Mouse (Mus musculus): ENCODE measurements around the gene Tgif2. TPM values are rescaled to one million over a fixed set of nuclear protein-coding genes. Genes with fewer than 3 reads are reported as not detected.

The Tgif2 gene
- polyA plus RNA-seq, 1 experiment from 2014 or later: 18.9 TPM

DNA sequence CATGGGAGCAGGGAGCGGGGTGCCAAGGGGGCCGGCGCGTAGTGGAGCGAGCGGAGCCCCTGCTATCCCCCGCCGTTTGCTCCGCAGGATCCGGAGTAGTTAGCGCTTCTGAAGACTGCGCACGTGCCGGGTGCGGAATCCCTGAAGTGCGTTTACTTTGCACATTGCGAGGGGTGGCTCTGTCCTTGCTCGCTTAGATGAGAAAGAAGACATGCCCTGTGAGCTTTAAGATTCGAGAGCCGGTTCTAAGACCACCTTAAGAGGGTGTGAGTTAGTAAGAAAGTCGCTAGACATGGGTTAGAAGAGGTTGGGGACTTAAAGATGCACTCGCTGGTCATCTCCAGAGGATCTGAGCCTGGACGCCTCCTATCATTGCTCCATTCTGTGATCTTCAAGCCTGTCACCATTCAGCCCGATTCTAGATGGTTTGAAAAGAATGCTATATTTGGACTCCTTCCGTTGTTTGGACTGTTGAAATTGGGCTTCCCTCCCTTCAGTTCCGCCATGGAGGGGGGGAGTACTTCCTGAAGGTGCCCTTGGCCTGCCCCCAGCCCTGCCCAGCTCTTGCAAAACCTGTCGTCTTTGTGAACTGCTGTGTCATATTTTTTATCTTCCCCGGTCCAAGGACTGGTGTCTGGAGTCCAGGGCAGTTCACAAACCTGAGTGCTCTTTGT, 23.8 kb downstream of the Tgif2 start:
- H3K9ac ChIP-seq: peak overlapping the region; percentile 83
- peak overlapping the region; percentile 86 for H3K4me2 ChIP-seq (replicated peaks)
- 4% methylated on average over 28 of the region's 28 CpGs for WGBS
- H3K9me3 ChIP-seq (ENCODE audit: control insufficient read depth, low read length): no peaks in the 10 kb centered on the region
- peaks cover 39% of the 10 kb centered on the region for H3K36me3 ChIP-seq (replicated peaks; ENCODE audit: control insufficient read depth, insufficient read depth)
- ATAC-seq (ENCODE audit: low FRiP score) (no peak; the same call in 1 of the 2 replicates), DNase-seq (ENCODE audit: low spot score) (no peak)
- H3K4me1 ChIP-seq (replicated peaks; ENCODE audit: control insufficient read depth, insufficient read depth, low read length): peaks cover 22% of the 10 kb centered on the region
- H3K27me3 ChIP-seq (ENCODE audit: control insufficient read depth, insufficient read depth, low read length): no peaks in the 10 kb centered on the region
- H3K27ac ChIP-seq: peak overlapping the region; percentile 90
- peak overlapping the region; percentile 66 for H3K4me3 ChIP-seq (replicated peaks; ENCODE audit: low read length)

- Histone ChIP-seq H3K9me3 (ENCODE audit: control insufficient read depth, low read length) (no peaks in the 10 kb centered on the region), H3K9ac (peak overlapping the region; percentile 83; the same call in 1 of the 2 replicates), H3K4me1 (replicated peaks; ENCODE audit: control insufficient read depth, insufficient read depth, low read length) (peaks cover 22% of the 10 kb centered on the region), H3K27me3 (ENCODE audit: control insufficient read depth, insufficient read depth, low read length) (no peaks in the 10 kb centered on the region), H3K4me2 (replicated peaks) (peak overlapping the region; percentile 86), H3K27ac (no peak overlapping the region), H3K4me3 (replicated peaks; ENCODE audit: low read length) (no peak overlapping the region), H3K36me3 (replicated peaks; ENCODE audit: control insufficient read depth, insufficient read depth) (peaks cover 44% of the 10 kb centered on the region)
- ATAC-seq (ENCODE audit: low FRiP score) (no peak), DNase-seq (ENCODE audit: low spot score) (no peak)
- 74% methylated on average over 3 of the region's 3 CpGs for WGBS
These were observed 24.7 kb downstream of the Tgif2 start for GRCm38 (mm10) chr2:156864481-156864880.

DNA sequence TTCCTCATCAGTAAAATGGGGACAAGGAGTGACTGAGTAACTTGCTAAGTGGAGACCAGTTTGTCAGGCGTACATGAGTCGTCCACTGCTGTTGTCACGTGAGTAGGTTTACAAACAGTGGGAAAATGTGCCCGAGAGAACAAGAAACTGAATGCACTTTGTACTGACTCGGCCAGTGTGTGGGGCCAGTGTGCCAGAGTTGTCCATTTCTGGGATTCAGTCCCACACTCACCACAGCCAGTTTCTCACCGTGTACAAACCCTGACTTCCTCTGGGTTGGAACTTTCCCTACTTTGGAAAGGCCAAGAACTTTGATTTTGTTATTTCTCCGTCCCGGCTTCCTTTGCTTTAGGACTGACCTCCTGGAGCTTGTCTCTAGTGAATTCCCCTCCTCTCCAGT, 29.2 kb downstream of the Tgif2 start:
- no peak overlapping the region for H3K9ac ChIP-seq
- no peaks in the 10 kb centered on the region for H3K9me3 ChIP-seq (ENCODE audit: control insufficient read depth, low read length)
- 87% methylated on average over 8 of the region's 8 CpGs for WGBS
- H3K4me3 ChIP-seq (replicated peaks; ENCODE audit: low read length): no peak overlapping the region
- DNase-seq (ENCODE audit: low spot score) (no peak), ATAC-seq (ENCODE audit: low FRiP score) (no peak)
- H3K27ac ChIP-seq: no peak overlapping the region
- peaks cover 8% of the 10 kb centered on the region for H3K4me1 ChIP-seq (replicated peaks; ENCODE audit: control insufficient read depth, insufficient read depth, low read length)
- H3K27me3 ChIP-seq (ENCODE audit: control insufficient read depth, insufficient read depth, low read length): no peaks in the 10 kb centered on the region
- no peak overlapping the region for H3K4me2 ChIP-seq (replicated peaks)
- H3K36me3 ChIP-seq (replicated peaks; ENCODE audit: control insufficient read depth, insufficient read depth): peaks cover 84% of the 10 kb centered on the region

DNA sequence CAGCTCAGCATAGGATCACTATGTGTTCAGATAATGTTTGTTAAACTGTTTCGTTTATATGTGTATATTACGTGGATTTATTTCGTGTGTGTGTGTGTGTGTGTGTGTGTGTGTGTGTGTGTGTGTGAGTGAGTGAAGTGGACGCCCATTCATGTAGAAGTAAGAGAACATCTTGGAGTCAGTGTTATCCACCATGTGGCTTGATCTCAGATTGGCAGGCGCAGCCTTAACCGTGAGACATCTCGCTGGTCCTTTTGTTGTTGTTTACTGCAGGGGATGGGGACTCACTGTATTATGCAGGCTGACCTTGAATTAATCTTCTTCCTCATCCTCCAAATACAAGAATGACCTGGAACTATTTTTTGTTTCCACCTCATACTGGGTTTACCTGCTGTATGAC, 29.7 kb downstream of the Tgif2 start:
- H3K9me3 ChIP-seq (ENCODE audit: control insufficient read depth, low read length): no peaks in the 10 kb centered on the region
- H3K4me3 ChIP-seq (replicated peaks; ENCODE audit: low read length): no peak overlapping the region
- no peaks in the 10 kb centered on the region for H3K27me3 ChIP-seq (ENCODE audit: control insufficient read depth, insufficient read depth, low read length)
- H3K36me3 ChIP-seq (replicated peaks; ENCODE audit: control insufficient read depth, insufficient read depth): peaks cover 90% of the 10 kb centered on the region
- no peak overlapping the region for H3K4me2 ChIP-seq (replicated peaks)
- H3K9ac ChIP-seq: no peak overlapping the region
- DNase-seq (ENCODE audit: low spot score) (no peak), ATAC-seq (ENCODE audit: low FRiP score) (no peak)
- peaks cover 2% of the 10 kb centered on the region; the same call in 1 of the 2 replicates for H3K4me1 ChIP-seq (replicated peaks; ENCODE audit: control insufficient read depth, insufficient read depth, low read length)
- no peak overlapping the region for H3K27ac ChIP-seq
- WGBS: 93% methylated on average over 7 of the region's 7 CpGs

DNA sequence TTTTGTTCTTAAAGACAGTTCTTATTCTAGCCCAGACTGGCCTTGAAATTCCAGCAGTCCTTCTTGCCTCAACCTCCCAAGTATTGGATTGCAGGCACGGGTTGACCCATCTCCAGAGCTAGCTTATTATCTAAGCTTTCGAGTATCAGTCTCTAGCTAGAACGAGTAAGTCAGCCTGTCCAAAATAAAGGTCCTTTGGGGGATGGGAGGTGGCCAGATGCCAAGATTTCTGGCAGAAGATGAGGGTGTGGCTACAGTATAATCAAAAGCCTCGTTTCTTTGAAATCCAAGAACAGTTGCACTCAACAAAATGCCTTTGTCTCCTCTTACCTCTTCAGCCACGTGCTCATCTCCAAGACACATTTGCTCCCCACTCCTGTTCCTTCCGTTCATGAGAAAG, 30.7 kb downstream of the Tgif2 start:
- H3K27ac ChIP-seq: no peak overlapping the region
- ATAC-seq (ENCODE audit: low FRiP score) (no peak), DNase-seq (ENCODE audit: low spot score) (no peak)
- H3K27me3 ChIP-seq (ENCODE audit: control insufficient read depth, insufficient read depth, low read length): no peaks in the 10 kb centered on the region
- H3K4me3 ChIP-seq (replicated peaks; ENCODE audit: low read length): no peak overlapping the region
- WGBS: 59% methylated on average over 6 of the region's 6 CpGs
- no peak overlapping the region for H3K4me2 ChIP-seq (replicated peaks)
- no peak overlapping the region for H3K9ac ChIP-seq
- H3K4me1 ChIP-seq (replicated peaks; ENCODE audit: control insufficient read depth, insufficient read depth, low read length): no peaks in the 10 kb centered on the region
- no peaks in the 10 kb centered on the region for H3K9me3 ChIP-seq (ENCODE audit: control insufficient read depth, low read length)
- H3K36me3 ChIP-seq (replicated peaks; ENCODE audit: control insufficient read depth, insufficient read depth): peaks cover 93% of the 10 kb centered on the region

DNA sequence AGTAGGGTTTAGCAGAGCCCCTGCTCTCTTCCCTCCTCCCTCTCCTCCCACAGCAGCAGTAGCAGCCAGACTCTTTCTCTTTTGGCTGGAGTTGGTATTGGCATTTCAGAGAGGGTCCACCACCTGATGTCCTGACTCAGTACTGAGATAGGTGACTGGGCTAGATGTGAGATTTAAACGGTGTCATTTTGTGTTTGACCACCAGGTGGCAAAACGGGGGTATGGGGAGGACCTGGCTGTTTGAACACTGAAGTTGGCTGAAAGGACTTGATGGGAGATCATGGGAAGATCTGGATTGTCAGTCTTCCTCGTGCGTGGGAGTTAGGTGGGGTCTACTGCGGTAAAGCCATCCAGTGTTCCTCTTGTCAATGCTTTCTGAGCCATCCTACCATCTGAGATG, 33.8 kb downstream of the Tgif2 start:
- no peak overlapping the region for H3K4me3 ChIP-seq (replicated peaks; ENCODE audit: low read length)
- H3K9ac ChIP-seq: no peak overlapping the region
- H3K4me1 ChIP-seq (replicated peaks; ENCODE audit: control insufficient read depth, insufficient read depth, low read length): no peaks in the 10 kb centered on the region
- no peaks in the 10 kb centered on the region for H3K27me3 ChIP-seq (ENCODE audit: control insufficient read depth, insufficient read depth, low read length)
- WGBS: 36% methylated on average over 5 of the region's 5 CpGs
- DNase-seq (ENCODE audit: low spot score) (peak; percentile 86), ATAC-seq (ENCODE audit: low FRiP score) (no peak)
- no peak overlapping the region for H3K4me2 ChIP-seq (replicated peaks)
- peaks cover 65% of the 10 kb centered on the region for H3K36me3 ChIP-seq (replicated peaks; ENCODE audit: control insufficient read depth, insufficient read depth)
- no peaks in the 10 kb centered on the region for H3K9me3 ChIP-seq (ENCODE audit: control insufficient read depth, low read length)
- no peak overlapping the region for H3K27ac ChIP-seq

GRCm38 (mm10) chr2:156874047-156874759, 34.4 kb downstream of the Tgif2 start:
- Histone ChIP-seq H3K4me2 (replicated peaks) (no peak overlapping the region), H3K27me3 (ENCODE audit: control insufficient read depth, insufficient read depth, low read length) (no peaks in the 10 kb centered on the region), H3K4me3 (replicated peaks; ENCODE audit: low read length) (no peak overlapping the region), H3K4me1 (replicated peaks; ENCODE audit: control insufficient read depth, insufficient read depth, low read length) (no peaks in the 10 kb centered on the region), H3K9ac (no peak overlapping the region), H3K36me3 (replicated peaks; ENCODE audit: control insufficient read depth, insufficient read depth) (peaks cover 60% of the 10 kb centered on the region), H3K9me3 (ENCODE audit: control insufficient read depth, low read length) (no peaks in the 10 kb centered on the region), H3K27ac (no peak overlapping the region)
- ATAC-seq (ENCODE audit: low FRiP score): no peak
- 92% methylated on average over 8 of the region's 8 CpGs for WGBS
- no peak for DNase-seq (ENCODE audit: low spot score)

- H3K4me1 ChIP-seq (replicated peaks; ENCODE audit: control insufficient read depth, insufficient read depth, low read length): no peaks in the 10 kb centered on the region
- peaks cover 53% of the 10 kb centered on the region for H3K36me3 ChIP-seq (replicated peaks; ENCODE audit: control insufficient read depth, insufficient read depth)
- ATAC-seq (ENCODE audit: low FRiP score) (no peak), DNase-seq (ENCODE audit: low spot score) (no peak)
- 91% methylated on average over 4 of the region's 4 CpGs for WGBS
- H3K27ac ChIP-seq: no peak overlapping the region
- no peaks in the 10 kb centered on the region for H3K27me3 ChIP-seq (ENCODE audit: control insufficient read depth, insufficient read depth, low read length)
- H3K9ac ChIP-seq: no peak overlapping the region
- H3K9me3 ChIP-seq (ENCODE audit: control insufficient read depth, low read length): no peaks in the 10 kb centered on the region
- no peak overlapping the region for H3K4me3 ChIP-seq (replicated peaks; ENCODE audit: low read length)
- no peak overlapping the region for H3K4me2 ChIP-seq (replicated peaks)
These were observed 35.1 kb downstream of the Tgif2 start for GRCm38 (mm10) chr2:156874760-156875510.

DNA sequence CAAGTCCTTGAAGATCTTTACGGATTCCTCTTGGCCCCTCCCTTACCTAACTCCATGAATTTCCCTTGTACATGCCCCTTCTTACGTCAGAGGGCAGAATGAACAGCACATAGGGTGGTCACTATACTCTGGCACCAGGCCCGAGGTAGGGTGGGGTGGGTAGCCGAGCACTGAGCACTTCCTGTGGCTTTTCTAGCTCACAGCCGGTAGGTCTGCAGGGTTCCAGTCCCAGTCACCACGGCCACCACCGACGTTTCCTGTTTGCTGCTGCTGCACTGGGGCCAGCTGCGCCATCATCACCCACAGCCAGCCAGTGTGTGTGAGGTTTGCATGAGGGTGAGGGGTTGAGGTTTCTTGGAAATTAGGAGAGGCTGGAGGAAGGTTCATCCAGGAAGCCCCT, 37.9 kb downstream of the Tgif2 start:
- H3K27me3 ChIP-seq (ENCODE audit: control insufficient read depth, insufficient read depth, low read length): no peaks in the 10 kb centered on the region
- WGBS: 62% methylated on average over 9 of the region's 9 CpGs
- no peak overlapping the region for H3K9ac ChIP-seq
- H3K4me1 ChIP-seq (replicated peaks; ENCODE audit: control insufficient read depth, insufficient read depth, low read length): no peaks in the 10 kb centered on the region
- H3K9me3 ChIP-seq (ENCODE audit: control insufficient read depth, low read length): no peaks in the 10 kb centered on the region
- ATAC-seq (ENCODE audit: low FRiP score) (no peak), DNase-seq (ENCODE audit: low spot score) (no peak)
- peaks cover 28% of the 10 kb centered on the region for H3K36me3 ChIP-seq (replicated peaks; ENCODE audit: control insufficient read depth, insufficient read depth)
- H3K4me2 ChIP-seq (replicated peaks): no peak overlapping the region
- H3K4me3 ChIP-seq (replicated peaks; ENCODE audit: low read length): no peak overlapping the region
- H3K27ac ChIP-seq: no peak overlapping the region
